Mouse (Mus musculus) left cerebral cortex, postnatal 14 days (tissue): ENCODE measurements around the gene Gna15. TPM values are rescaled to one million over a fixed set of nuclear protein-coding genes. Genes with fewer than 3 reads are reported as not detected.
A peak's percentile ranks its signal among the peaks of the same experiment; 100 is the strongest.

Experiments
- DNase-seq, 2 experiments: peaks; one replicate each; pipeline ENCODE4 v3.0.0; 2021 to 2022; ENCODE audit warnings: low spot score in 2 of 2, mixed read lengths in 1 of 2
- intact Hi-C: fragments of 180-260 bp; cut with DNase I; formaldehyde crosslinking; loops from one replicate; pipeline ENCODE4 v1.15.1; 2025
- microRNA-seq, 2 experiments: library from miRNA; unstranded; fragments of <30 nt; microRNA quantifications; one replicate each; pipeline ENCODE4 v1.2.0; 2022
- total RNA-seq, 2 experiments: library from RNA; stranded (reverse); gene quantifications; 2 replicates each; pipeline ENCODE4 v1.2.3; 2021

The Gna15 gene
- total RNA-seq, 2 experiments from 2014 or later = 2.2 to 3.2 TPM

DNA sequence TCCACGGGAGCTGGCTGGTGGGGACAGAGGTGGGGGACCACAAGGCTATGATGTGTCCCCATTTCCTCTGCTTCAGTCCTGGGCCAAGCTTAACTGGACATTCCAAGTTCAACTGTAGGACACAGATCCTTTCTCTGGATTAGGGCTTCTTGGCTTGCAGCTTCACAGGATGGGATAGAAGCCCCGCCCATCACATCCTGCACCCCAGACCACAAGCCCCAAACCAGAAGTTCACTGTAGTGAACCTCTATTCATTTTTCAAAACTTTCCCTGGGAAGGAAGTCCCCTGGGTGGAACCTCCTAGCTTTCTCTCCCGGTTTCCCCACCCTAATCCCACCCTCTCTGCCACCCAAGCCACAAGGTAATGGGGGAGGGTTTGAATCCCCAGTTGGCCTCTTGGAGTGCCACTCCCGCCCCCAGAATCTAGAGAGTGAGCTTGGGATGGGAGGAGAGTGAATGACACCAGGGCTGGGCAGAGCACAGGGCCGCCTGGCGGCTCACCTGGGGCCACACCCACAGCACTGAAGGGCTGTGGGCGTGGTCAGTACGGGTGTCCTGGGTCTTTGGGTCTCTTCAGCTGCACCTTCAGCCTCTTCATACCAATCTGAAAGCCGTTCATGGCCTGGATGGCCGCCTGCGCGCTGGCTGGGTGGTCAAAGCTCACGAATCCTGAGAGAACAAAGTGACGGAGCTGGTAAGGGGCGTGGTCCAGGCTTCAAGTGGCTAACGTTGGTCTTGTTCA lies 62.2 kb downstream of the Gna15 start:
- DNase-seq = peak; percentile 5

DNA sequence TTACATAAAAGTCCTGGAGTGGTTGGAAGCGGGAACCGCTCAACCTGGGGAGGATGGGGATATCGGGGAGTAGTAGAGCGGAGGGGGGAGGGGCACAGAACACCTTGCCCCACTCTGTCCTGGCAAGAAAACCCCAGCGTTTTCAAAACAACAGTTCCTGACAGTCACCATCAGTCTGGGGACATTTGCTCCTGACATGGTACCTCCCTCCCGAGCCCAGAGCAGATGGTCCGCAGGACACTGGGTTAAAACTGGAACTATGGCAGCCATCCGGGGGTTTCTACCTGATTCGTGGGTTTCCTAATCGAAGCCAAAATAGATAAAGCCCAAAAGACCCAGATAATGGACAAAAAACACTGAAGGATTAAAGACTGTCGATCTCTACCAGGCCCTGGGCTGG lies 63.1 kb downstream of the Gna15 start:
- intact Hi-C loops = no loop called here
- no peak for DNase-seq

More for the DNA sequence above, 62.2 kb downstream of the Gna15 start:
- intact Hi-C loops = no loop called here

DNA sequence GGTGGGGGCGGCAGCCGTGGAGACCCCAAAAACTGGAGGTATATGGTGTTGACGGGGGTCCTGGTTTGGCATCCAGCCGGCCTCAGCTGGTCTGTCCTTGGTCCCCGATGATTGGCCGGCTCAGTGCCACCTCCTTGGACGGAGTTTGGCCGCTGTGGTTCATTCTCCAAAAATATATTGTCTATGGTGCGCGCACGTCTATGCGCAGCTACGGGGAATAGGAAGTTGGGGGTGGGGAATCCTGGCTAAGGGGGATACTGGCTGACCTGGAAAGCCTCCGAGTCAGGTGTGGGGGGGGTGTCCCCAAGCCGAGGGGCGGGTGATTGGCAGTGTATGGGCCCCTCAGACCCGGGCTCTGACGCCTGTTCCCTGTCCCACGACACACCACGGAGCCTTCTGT lies 63.6 kb downstream of the Gna15 start:
- peak; percentile 19 to 22 for DNase-seq
- intact Hi-C loops = no loop called here

DNA sequence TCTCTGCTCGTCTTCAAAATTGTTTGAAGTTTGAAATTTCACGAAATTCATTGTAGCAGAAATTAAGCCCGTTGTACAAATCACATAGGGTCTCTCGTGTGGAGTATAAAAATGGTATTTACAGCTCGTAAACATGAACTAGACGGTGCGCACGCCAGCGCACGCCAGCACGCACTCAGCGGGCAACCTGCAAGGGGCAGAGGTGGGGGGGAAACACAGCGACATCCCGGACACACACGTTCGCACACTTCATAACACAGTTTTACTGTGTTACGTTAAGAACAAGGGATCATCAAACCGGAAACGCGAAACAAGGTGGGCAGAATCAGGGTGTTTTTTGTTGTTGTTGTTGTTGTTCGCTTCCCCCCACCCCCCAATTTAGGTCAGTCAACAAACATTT lies 64.6 kb downstream of the Gna15 start:
- no peak for DNase-seq
- intact Hi-C loops = no loop called here

DNA sequence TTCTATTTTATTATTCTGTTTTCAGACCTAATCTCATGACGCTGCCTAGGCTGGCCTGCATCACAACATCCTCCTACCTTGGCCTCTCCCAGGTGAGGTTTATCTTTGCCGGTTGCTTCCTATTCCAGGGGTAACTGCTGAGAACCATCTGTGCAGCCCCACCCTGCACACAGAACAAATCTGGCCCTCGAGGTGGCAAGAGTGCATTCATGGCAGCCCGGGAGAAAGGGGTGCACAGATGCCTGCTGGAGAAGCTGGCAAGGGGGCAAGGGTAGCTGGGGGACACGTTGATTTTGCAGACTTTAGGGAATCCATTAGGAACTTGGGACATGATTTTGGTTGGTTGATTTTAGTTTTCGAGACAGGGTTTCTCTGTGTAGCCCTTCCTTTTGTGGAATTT lies 65.8 kb downstream of the Gna15 start:
- intact Hi-C loops = no loop called here
- DNase-seq = peak in 1 of 2 experiments; percentile 3

DNA sequence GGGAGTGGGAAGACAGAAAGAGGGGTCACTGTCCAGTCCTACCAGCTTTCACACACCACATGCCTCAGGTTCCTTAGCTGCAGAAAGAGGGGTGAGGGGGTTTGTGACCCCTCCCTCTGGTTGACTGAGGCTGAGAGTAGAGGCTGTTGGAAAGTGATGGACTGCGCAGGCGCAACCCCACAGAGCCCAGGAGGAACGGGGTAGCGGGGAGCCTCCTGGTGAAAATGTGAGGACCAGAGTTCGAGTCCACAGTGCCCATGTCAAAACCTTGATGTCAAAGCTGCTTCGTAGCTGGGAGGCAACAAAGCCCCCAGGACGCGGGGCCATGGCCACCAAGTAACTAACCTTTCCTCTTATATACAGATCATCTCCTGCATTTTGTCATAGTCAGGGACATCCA lies 66.4 kb downstream of the Gna15 start:
- DNase-seq = peak in 1 of 2 experiments; percentile 7
- intact Hi-C loops = no loop called here

DNA sequence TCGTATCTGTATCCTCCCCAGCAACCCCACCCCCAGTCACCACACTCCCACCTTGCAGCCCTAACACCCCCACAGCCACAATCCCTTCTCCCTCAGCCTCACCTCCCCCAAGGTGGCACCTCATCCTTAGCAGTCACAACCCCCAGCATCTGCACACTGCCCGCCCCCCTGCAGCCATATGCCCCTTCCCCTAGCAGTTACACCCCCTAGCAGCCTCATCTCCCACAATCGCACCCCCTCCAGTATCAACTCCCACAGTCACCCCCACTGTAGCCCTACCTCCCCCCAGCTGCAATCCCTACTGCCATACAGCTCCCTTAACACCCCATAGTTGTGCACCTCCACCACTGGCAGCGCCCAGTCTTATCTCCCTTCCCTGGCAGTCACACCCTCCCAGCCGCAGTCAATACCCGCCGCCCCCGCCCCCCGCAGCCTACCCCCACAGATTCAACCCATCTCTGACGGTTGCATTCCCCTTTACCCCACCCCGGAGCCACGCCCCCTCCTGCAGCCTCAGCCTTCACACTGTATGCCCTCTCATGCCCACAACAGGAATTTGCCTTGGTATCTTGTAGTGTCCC lies 67.0 kb downstream of the Gna15 start:
- DNase-seq = no peak
- intact Hi-C loops = no loop called here

DNA sequence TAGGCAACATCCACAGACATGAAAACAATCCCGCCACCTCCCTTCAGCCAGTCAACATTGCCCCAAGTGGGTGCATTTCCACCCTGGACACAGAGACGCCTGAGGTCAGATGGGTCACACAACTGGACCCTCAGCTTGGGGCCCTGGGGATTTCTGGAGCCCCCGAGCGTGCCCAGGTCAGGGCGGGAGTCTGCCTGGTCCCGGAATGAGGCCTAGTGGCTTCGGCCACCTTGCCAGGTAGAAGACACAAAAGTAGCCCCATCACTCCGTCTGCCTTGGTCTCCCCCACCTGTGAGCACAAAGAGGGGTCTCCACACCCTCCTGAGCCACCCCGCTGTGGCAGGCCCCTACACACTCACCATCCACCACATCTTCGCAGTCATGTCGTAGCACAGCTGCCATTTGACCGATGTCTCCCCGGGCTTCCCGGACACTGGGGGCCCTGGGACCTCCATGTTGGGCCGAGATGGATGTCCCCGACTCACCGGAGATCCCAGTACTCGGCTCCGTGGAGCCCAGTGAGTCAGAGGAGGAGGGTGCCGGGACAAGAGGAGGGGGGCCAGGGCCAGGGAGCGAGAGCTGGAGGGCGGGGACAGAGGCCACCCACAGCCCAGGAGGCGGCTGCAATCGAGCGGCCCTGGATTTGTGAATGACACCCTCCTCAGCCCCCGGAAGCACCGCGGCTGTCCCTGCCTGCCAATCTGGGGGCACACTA lies 68.7 kb downstream of the Gna15 start, which contains the start of gene Nfic:
TSS of gene Nfic (minus strand) at position 455 of the 715 bp plus-strand sequence.
- intact Hi-C loops = no loop called here
- DNase-seq = no peak

DNA sequence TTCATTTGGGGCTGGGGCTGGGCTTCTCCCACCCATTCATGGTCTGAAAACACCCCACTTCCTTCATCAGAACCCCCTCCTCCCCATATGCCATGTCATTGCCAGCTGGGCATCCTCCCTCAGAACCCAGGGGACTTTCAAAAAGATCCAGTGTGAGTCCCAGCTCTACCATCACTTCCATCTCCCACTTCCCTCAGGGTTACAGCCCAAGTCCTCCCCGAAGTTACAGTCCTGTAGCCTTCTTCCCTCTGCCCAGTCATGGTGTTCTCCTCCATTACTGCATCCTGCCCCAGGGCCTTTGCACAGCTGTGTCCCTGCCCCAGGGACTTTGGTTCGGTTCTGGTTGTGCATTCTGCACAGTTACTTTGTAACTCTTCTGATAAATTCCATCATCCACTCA lies 69.9 kb downstream of the Gna15 start:
- DNase-seq = no peak

DNA sequence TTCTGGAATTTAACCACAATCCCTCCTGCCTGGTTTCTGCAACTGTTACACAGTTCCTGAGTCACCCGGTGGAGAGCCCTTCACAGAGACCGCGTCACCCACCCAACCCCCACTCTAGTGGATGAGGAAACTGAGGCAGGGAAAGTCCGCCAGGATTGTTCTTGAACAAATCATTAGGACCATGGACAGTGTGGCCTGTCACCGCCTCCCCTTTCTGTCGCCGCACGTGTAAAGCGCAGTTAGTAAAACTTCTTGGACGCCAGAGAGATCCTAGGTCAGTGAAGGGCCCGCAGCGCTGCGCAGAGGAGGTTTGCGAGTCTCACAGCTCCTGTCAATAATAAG lies 71.1 kb downstream of the Gna15 start:
- intact Hi-C loops = loop anchor here (5.0 kb wide), 1 partner anchor 166 kb away; no protein-coding TSS in a partner anchor
- DNase-seq = peak; percentile 5 to 7

More for the DNA sequence above, 69.9 kb downstream of the Gna15 start:
- intact Hi-C loops = loop anchor here (5.0 kb wide), 1 partner anchor 167 kb away; no protein-coding TSS in a partner anchor

Small RNA genes within 50 kb of the gene (microRNA-seq; reads per million reads assigned to microRNA genes)
- 0 reads per million in 2 experiments for gene Gm25595

Other genes starting within 250 kb of the Gna15 start
- under 1 TPM; 0.15 to 0.47 TPM for gene Tjp3, start 232.6 kb downstream of the Gna15 start, total RNA-seq
- gene Pip5k1c, start 231.3 kb downstream of the Gna15 start, total RNA-seq = 100 to 1,000 TPM; 391 to 396 TPM
- gene Cactin, start 203.1 kb downstream of the Gna15 start, total RNA-seq = 10 to 100 TPM; 25.1 to 27.2 TPM
- 1 to 10 TPM; 1.3 to 1.5 TPM for gene Tbxa2r, start 195.5 kb downstream of the Gna15 start, total RNA-seq
- gene Gipc3, start 181.0 kb downstream of the Gna15 start, total RNA-seq = under 1 TPM; 0.51 to 0.97 TPM
- 10 to 100 TPM; 21.4 to 23.3 TPM for gene Hmg20b, start 173.7 kb downstream of the Gna15 start, total RNA-seq
- gene Mfsd12, start 166.7 kb downstream of the Gna15 start, total RNA-seq = 10 to 100 TPM; 37.8 to 38.9 TPM
- 1 to 10 TPM in 1 of 2 experiments, under 1 TPM in 1; 0.93 to 1.3 TPM for gene 4930404N11Rik, start 158.4 kb downstream of the Gna15 start, total RNA-seq
- gene Fzr1, start 145.7 kb downstream of the Gna15 start, total RNA-seq = 10 to 100 TPM; 74.8 to 80.3 TPM
- 10 to 100 TPM; 82.4 to 88.6 TPM for gene Dohh, start 139.8 kb downstream of the Gna15 start, total RNA-seq
- 1 to 10 TPM; 2.4 to 3.2 TPM for gene Gm48551, start 139.8 kb downstream of the Gna15 start, total RNA-seq
- gene Gm48552, start 135.2 kb downstream of the Gna15 start, total RNA-seq = 1 to 10 TPM; 2.8 to 4.7 TPM
- 1 to 10 TPM; 1.8 to 1.9 TPM for gene Smim24, start 131.2 kb downstream of the Gna15 start, total RNA-seq
- 10 to 100 TPM; 67.0 to 69.8 TPM for gene Nfic, start 68.6 kb downstream of the Gna15 start, total RNA-seq
- gene Celf5, start 41.5 kb downstream of the Gna15 start, total RNA-seq = 100 to 1,000 TPM; 280 to 299 TPM
- 100 to 1,000 TPM in 1 of 2 experiments, 10 to 100 TPM in 1; 80.2 to 104 TPM for gene Ncln, start 27.8 kb downstream of the Gna15 start, total RNA-seq
- gene S1pr4, start 24.1 kb downstream of the Gna15 start, total RNA-seq = under 1 TPM; 0.33 to 0.44 TPM
- gene Gna11, start 21.0 kb upstream of the Gna15 start, total RNA-seq = 100 to 1,000 TPM; 102 to 109 TPM
- gene Aes, start 35.3 kb upstream of the Gna15 start, total RNA-seq = 100 to 1,000 TPM; 573 to 615 TPM
- gene Tle2, start 50.3 kb upstream of the Gna15 start, total RNA-seq = 10 to 100 TPM; 14.1 to 15.9 TPM
- gene Tle6, start 76.8 kb upstream of the Gna15 start, total RNA-seq = 1 to 10 TPM; 1.3 to 2.7 TPM
- 1 to 10 TPM; 1.9 to 2.2 TPM for gene BC025920, start 82.0 kb upstream of the Gna15 start, total RNA-seq
- 10 to 100 TPM; 23.6 to 25.1 TPM for gene Sirt6, start 103.6 kb upstream of the Gna15 start, total RNA-seq
- gene Ankrd24, start 104.3 kb upstream of the Gna15 start, total RNA-seq = 10 to 100 TPM; 31.9 to 34.5 TPM
- 1 to 10 TPM; 4.8 TPM for gene Gm10778, start 124.8 kb upstream of the Gna15 start, total RNA-seq
- gene Zfp433, start 180.6 kb upstream of the Gna15 start, total RNA-seq = 10 to 100 TPM; 10.1 to 11.3 TPM
- 1 to 10 TPM; 6.4 to 6.8 TPM for gene Gm3055, start 246.9 kb upstream of the Gna15 start, total RNA-seq